Mouse (Mus musculus) left cerebral cortex, adult 8-10 months (tissue): Measurements from ENCODE around the gene Rasal1. TPM values are rescaled to one million over a fixed set of nuclear protein-coding genes. Genes with fewer than 3 reads are reported as not detected.

ENCODE experiments used
- DNase-seq, 2 experiments: peaks; one replicate each; pipeline ENCODE4 v3.0.0; 2022; ENCODE audit warnings: low spot score in 2 of 2
- total RNA-seq, 4 experiments: library from RNA; stranded (reverse); gene quantifications; 2 replicates each; pipeline ENCODE4 v1.2.4; 2022

Rasal1 gene
- total RNA-seq, 4 experiments from 2014 or later: 68.8 to 89.5 (median 83.1) TPM

GRCm38 (mm10) chr5:120652915-120653701 is 4.5 kb downstream of the Rasal1 start:
- peak in 1 of 2 experiments; percentile 69 for DNase-seq

- DNase-seq: no peak
Observed at GRCm38 (mm10) chr5:120653873-120654272, 5.3 kb downstream of the Rasal1 start.

GRCm38 (mm10) chr5:120656281-120656751 is 7.7 kb downstream of the Rasal1 start:
- DNase-seq: peak in 1 of 2 experiments; percentile 77

- DNase-seq: no peak
Observed at GRCm38 (mm10) chr5:120660816-120661215, 12.2 kb downstream of the Rasal1 start.

- DNase-seq: no peak
Observed at GRCm38 (mm10) chr5:120664888-120665287, 16.3 kb downstream of the Rasal1 start.

DNA sequence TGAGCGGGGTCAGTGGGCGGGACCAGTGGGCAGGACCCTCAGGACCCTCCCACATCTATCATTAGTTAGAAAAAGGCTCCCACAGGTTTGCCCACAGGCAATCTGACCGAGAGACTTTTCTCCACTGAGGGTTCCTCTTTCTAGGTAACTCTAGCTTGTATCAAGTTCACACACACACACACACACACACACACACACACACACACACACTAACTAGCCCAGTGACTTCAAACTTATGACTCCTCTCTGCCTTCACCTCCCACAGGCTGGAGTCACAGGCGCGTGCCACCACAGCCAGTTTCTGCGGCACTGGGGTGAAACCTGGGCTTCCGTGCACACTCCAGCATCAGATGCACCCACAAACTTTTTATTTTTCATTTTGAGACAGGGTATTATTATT is 20.1 kb downstream of the Rasal1 start:
- DNase-seq: no peak

DNA sequence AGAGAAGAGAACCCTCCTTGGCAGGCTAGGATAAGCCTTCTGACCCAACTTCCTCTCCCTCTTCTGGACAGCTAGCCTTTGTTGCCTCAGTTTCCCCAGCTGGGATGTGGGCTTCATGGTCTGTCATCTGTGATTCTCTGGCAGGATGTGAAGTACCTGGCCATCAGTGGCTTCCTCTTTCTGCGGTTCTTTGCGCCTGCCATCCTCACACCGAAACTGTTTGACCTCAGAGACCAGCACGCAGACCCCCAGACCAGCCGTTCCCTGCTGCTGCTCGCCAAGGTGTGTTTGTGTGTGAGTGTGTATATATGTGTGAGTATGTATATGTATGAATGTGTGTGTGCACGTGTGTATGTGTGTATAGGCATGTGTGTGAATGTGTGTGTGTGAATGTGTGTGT is 21.5 kb downstream of the Rasal1 start:
- no peak for DNase-seq

- no peak for DNase-seq
Observed at GRCm38 (mm10) chr5:120671865-120672264, 23.3 kb downstream of the Rasal1 start.

DNA sequence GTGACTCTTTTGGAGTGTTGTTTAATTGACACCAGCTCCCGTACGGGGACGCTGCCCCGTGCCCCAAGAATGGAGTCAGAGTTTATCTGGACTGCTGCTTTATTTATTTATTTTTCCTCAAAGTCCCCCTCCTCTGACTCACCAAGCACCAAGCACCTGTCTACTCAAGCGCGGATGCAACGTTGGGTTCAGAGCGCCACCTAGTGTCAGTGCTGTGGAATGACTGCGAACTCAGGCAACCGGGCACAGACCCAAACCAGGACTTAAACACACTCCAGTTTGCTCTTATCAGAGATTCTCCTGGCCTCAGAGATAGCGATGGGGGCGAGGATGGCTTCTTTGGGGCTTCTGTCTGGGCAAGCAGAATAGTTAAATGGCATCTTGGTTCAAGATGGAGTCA is 25.0 kb downstream of the Rasal1 start:
- DNase-seq: no peak

- DNase-seq: no peak
Observed at GRCm38 (mm10) chr5:120674229-120675145, 25.9 kb downstream of the Rasal1 start.

- no peak for DNase-seq
Observed at GRCm38 (mm10) chr5:120677516-120677915, 28.9 kb downstream of the Rasal1 start.

DNA sequence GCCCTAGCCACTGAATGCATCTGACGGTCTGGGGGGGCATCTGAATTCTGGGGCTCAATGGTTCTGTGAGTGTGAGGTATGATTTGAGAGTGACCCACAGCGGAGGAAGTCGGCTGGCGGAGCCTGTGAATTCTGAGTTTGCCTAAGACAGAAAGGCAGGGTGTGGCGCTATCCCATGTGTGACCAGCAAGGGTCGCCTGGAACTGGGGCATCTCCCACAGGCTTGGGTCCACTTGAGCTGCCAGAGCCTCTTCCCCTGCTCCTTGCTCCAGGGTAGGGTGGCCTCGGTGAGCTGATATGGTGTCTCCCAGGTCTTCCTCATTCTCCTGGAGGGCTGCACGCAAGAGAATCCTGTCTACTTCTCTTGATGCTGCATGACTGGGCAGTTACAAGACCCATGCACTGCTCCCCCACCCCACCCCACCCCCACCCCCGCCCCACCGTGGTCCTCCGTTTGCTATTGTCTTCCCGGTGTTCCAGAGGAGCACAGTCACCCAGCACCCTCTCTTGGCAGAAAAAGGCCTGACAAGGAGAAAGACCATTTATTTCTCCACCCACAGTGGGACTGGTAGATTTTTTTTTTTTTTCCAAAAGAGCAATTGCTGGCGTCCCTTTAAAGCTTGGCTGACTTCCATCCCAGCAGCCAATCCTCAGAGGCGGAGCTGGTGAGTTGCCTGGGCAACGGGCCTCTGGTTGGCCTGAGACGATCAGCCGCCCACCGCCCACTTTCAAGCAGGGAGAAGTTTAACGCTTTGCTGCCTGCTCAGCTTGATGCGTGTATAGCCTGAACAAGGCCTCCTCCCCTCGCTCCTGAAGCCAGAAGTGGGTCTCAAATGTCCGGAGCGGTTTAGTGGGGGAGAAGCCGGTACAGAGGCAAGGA is 31.3 kb downstream of the Rasal1 start:
- DNase-seq: peak; percentile 72 to 96

DNA sequence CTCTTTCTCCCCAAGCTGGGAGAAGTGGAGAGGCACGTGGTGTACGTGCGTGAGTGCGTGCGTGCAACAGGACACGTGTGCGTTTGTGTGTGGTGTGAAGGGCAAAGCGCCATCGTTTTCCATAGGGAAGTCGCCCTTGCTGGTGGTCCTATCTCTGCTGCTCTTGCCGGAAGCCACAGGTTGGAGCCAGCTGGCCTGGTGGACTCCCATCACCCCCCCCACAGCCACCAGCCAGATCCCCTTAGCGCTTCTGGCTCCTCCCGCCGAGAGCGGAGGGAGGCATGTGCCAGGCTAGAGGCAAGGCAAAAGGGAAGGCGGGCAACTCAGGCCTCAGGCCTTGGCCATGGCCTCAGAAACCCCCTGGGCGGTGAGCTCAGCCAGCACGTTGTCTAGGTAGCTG is 32.3 kb downstream of the Rasal1 start:
- no peak for DNase-seq

DNA sequence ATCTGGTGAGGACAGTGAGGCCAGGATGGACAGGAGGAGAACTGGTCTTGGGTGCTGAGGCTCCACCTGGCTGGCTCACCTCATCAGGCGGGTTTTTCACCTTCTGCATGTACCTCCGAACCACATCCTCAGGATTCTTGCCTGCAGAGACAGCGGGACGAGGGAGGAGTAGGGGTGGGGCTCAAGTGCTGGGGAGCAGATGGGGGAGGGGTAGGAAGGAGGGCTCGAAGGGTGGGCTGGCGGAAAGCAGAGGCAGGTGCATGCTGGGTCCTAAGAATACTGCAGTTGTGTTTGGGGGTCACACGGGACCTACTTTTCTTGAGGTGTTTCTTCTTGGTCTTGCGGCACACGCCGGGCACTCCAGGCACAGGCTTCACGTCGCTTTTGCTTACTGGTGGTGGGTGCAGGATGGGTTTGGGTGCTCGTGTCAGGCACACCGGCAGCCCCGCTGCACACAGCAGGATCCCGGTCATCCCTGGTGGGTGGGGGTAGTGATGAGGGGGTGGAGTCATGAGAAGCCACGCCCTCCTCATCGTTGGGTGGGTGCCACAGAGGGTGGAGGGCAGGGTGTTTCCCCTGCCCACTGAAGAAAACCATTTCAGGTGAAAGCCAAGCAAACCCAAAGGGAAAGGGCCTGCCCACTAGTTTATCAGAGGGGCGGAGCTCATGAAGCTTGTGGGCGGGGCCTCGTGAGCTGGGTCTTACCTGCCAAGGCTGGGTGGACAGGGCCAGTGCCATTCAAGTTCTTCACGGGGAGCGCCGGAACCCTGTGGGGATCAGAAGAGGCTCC is 34.6 kb downstream of the Rasal1 start:
- no peak for DNase-seq

DNA sequence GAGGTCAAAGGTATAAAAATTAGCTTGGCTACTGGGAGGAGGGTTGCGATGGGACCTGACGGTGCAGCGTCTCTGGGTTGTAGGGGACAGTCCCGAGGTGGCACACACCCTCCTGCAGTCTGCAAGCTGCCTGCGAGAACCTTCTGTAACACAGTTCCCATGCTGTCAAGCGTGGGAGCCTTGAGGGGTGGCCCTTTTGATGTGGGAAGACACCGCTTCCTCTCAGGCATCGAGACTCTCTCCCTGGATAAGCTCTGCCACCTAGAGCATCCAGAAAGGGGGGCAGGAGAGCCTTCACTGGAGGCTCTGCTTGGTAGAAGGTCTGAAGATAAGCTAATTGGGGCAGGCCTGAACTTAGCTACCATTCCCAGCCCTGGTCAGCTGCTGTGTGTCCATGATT is 37.1 kb downstream of the Rasal1 start:
- no peak for DNase-seq

DNA sequence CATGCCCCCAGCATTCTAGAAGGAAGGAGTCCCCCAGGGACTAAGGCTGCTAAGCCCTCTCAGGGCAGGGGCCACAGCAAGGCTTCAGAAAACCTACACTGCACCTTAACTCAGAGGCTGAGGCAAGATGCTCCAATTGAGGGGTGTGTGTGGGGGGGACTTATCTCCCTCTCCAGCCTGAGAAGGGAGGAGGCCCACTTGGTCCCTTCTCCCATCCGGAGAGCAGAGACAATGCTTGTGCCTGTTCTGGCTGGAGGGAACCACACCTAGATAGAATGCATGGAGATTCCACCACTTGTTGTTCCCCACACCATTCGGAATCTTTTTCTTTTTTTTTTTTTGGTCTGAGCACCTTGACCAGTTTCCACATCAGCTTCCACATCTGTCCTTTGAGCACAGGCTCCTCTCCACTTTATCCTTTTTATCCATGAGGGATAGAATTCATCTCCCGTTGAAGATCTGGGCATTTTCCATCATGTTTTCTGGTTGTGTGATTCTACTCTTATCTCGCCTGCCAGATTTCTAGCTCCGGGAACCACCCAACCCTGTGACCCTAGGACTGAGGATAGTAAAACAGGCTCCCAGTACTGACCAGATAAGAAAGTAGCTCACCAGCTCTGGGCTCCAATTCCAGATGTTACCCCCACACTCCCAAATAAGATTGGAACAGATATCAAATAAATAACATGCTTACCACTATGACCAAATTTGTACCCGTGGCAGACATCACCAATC is 38.3 kb downstream of the Rasal1 start:
- DNase-seq: no peak

GRCm38 (mm10) chr5:120687484-120687851 is 38.9 kb downstream of the Rasal1 start:
- no peak for DNase-seq

GRCm38 (mm10) chr5:120687897-120688296 is 39.3 kb downstream of the Rasal1 start:
- no peak for DNase-seq

GRCm38 (mm10) chr5:120688434-120688833 is 39.8 kb downstream of the Rasal1 start:
- DNase-seq: no peak

- no peak for DNase-seq
Observed at GRCm38 (mm10) chr5:120690417-120690816, 41.8 kb downstream of the Rasal1 start.
